Mouse (Mus musculus) embryo, embryonic 11.5 days (tissue): Measurements from ENCODE around the gene Psmb11.
"Not testable (repeated sequence)": the region's sequence is repeated elsewhere in the genome, so short reads cannot be mapped to it uniquely, and the experiment has no call there.

ENCODE experiments used
- DNase-seq: peaks from one replicate; pipeline ENCODE4 v3.0.0-alpha.2; 2012; ENCODE audit warnings: low read depth, low spot score

Gene Psmb11

GRCm38 (mm10) chr14:54603038-54603654 is 18.1 kb upstream of the Psmb11 start:
- peak; percentile 94 for DNase-seq

- DNase-seq = no peak
Measured at GRCm38 (mm10) chr14:54603686-54604085, 17.5 kb upstream of the Psmb11 start.

- DNase-seq = peak; percentile 59
Measured at GRCm38 (mm10) chr14:54605752-54606321, 15.4 kb upstream of the Psmb11 start, which contains the start of gene 4931414P19Rik. Gene 4931414P19Rik, minus strand, starts transcription at chr14:54605993.

- no peak for DNase-seq
Measured at GRCm38 (mm10) chr14:54607226-54607625, 14.0 kb upstream of the Psmb11 start.

- no peak for DNase-seq
Measured at GRCm38 (mm10) chr14:54609245-54609644, 12.0 kb upstream of the Psmb11 start.

GRCm38 (mm10) chr14:54609962-54610361 is 11.3 kb upstream of the Psmb11 start:
- DNase-seq = no peak

- no peak for DNase-seq
Measured at GRCm38 (mm10) chr14:54610648-54611047, 10.6 kb upstream of the Psmb11 start.

- not testable (repeated sequence) for DNase-seq
Measured at GRCm38 (mm10) chr14:54614130-54614529, 7.1 kb upstream of the Psmb11 start.

- no peak for DNase-seq
Measured at GRCm38 (mm10) chr14:54616226-54616825, 4.9 kb upstream of the Psmb11 start.

- no peak for DNase-seq
Measured at GRCm38 (mm10) chr14:54617152-54617896, 3.9 kb upstream of the Psmb11 start.

GRCm38 (mm10) chr14:54617897-54618365 is 3.3 kb upstream of the Psmb11 start, which contains the start of gene Psmb5:
Gene Psmb5, minus strand, starts transcription at chr14:54618022.
- peak; percentile 86 for DNase-seq

GRCm38 (mm10) chr14:54623334-54623733 is 2.1 kb downstream of the Psmb11 start:
- DNase-seq = no peak

GRCm38 (mm10) chr14:54624976-54625375 is 3.7 kb downstream of the Psmb11 start:
- no peak for DNase-seq

- no peak for DNase-seq
Measured at GRCm38 (mm10) chr14:54628103-54628502, 6.9 kb downstream of the Psmb11 start.

- DNase-seq = no peak
Measured at GRCm38 (mm10) chr14:54629797-54630196, 8.6 kb downstream of the Psmb11 start.

- no peak for DNase-seq
Measured at GRCm38 (mm10) chr14:54630583-54631239, 9.5 kb downstream of the Psmb11 start.

- DNase-seq = no peak
Measured at GRCm38 (mm10) chr14:54631240-54631599, 10.0 kb downstream of the Psmb11 start.

GRCm38 (mm10) chr14:54632252-54632651 is 11.0 kb downstream of the Psmb11 start:
- DNase-seq = no peak

- no peak for DNase-seq
Measured at GRCm38 (mm10) chr14:54634182-54634581, 12.9 kb downstream of the Psmb11 start.

GRCm38 (mm10) chr14:54636954-54637353 is 15.7 kb downstream of the Psmb11 start:
- DNase-seq = no peak

GRCm38 (mm10) chr14:54638210-54638609 is 17.0 kb downstream of the Psmb11 start:
- DNase-seq = no peak

GRCm38 (mm10) chr14:54640121-54640520 is 18.9 kb downstream of the Psmb11 start:
- DNase-seq = no peak
